Mouse (Mus musculus): ENCODE data around the gene Prnd. TPM values are rescaled to one million over a fixed set of nuclear protein-coding genes. Genes with fewer than 3 reads are reported as not detected.

Prnd gene
- total RNA-seq, 2 experiments from 2014 or later, result 0.20 TPM; not detected in 1

Other genes starting within 250 kb of the Prnd start
- under 1 TPM; 0.15 to 0.23 TPM for gene Erv3, start 91.1 kb upstream of the Prnd start, total RNA-seq (2021)
- gene Prnp, start 40.9 kb upstream of the Prnd start, total RNA-seq (2021), result 100 to 1,000 TPM; 729 to 811 TPM
- under 1 TPM in 1 of 2 experiments, not detected in 1; 0.35 TPM for gene Prn, start 40.9 kb upstream of the Prnd start, total RNA-seq (2021)
- 10 to 100 TPM; 38.3 to 41.0 TPM for gene Rassf2, start 79.4 kb downstream of the Prnd start, total RNA-seq (2021)
- gene Slc23a2, start 194.2 kb downstream of the Prnd start, total RNA-seq (2021), result 100 to 1,000 TPM; 150 to 153 TPM